Comparison of ENCODE assay signal across 19 mouse cellular contexts in the genomic region with DNA sequence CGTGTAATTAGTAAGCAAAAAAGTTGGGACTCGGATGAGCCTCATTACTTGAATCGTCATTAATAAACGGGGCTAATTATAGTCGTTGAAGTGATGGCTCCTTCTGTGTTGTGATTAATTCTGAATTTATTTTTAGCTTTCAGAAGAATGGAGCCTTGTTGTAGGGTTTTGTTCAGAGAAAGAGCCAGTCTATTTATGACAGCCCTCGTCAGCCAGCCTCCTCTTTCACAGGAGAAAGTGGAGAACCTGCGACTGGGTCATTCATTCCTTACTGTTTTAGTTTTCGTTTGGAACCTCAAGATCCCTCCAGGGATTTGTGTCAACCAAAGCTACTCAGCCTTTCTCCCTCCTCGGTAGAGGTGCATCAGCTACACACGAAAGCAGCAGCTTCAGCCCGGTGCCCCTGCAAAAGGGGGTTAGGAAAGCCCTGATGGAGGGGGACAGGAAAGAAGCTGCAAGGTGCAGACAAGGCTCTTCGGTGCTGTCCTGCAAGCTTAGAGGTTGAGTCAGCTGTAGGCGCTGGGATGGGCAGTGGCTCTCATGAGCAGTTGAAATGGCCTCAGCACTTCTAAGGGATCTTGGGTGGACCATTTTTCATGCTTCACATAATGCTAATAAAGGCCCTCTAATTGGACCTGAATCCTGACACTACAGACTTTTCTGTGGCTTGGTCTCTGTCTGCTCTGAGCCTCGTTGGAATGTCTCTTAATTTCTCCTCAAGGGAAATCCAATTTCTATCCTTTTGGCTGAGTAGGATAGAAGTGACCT. TPM values are rescaled to one million over a fixed set of nuclear protein-coding genes. Genes with fewer than 3 reads are reported as not detected.
A peak's percentile ranks its signal among the peaks of the same experiment; 100 is the strongest.
DNase-seq lines count a peak whose midpoint lies in the region; ATAC-seq and TF ChIP-seq lines count a peak whose summit lies in the region.
"Had no signal": no experiment of that assay in that cellular context is flagged by ENCODE, and none has a peak within 500 bp of the region (broad histone marks: within the 10 kb centered on the region; RNA-seq: fewer than 3 reads in every experiment).

No protein-coding gene starts in this region.

- no peak for TF ChIP-seq CTCF in kidney, adult 2 months (conservative IDR thresholded peaks at IDR 0.05; ENCODE audit: insufficient read depth, insufficient read length, low read depth, low read length)

- WGBS in forebrain, embryonic 13.5 days = 13% methylated on average over 14 of the region's 14 CpGs
- 26% methylated on average over 14 of the region's 14 CpGs for WGBS in forebrain, embryonic 11.5 days
- WGBS in heart, embryonic 12.5 days = 68% methylated on average over 14 of the region's 14 CpGs
- WGBS in midbrain, embryonic 11.5 days = 57% methylated on average over 14 of the region's 14 CpGs
- 50% methylated on average over 14 of the region's 14 CpGs for WGBS in midbrain, embryonic 16.5 days
- 71% methylated on average over 14 of the region's 14 CpGs for WGBS in kidney, adult 2 months

- peak overlapping the region; percentile 16; the same call in 1 of the 2 replicates for H3K4me2 ChIP-seq in forebrain, embryonic 13.5 days
- no peak overlapping the region for H3K4me2 ChIP-seq in forebrain, embryonic 11.5 days (ENCODE audit: low read depth, low read length, severe bottlenecking)
- H3K4me2 ChIP-seq in heart, embryonic 12.5 days = no peak overlapping the region
- no peak overlapping the region for H3K4me2 ChIP-seq in midbrain, embryonic 11.5 days
- no peak overlapping the region for H3K4me2 ChIP-seq in midbrain, embryonic 16.5 days (ENCODE audit: low read length)
- H3K4me2 ChIP-seq: heart, embryonic 15.5 days; hindbrain, embryonic 15.5 days had no signal

- no peak overlapping the region for H3K9ac ChIP-seq in forebrain, embryonic 13.5 days
- no peak overlapping the region for H3K9ac ChIP-seq in forebrain, embryonic 11.5 days (ENCODE audit: low read length)
- H3K9ac ChIP-seq in heart, embryonic 12.5 days = peak overlapping the region; percentile 20; the same call in 1 of the 2 replicates
- H3K9ac ChIP-seq in midbrain, embryonic 11.5 days (ENCODE audit: low read length) = no peak overlapping the region
- no peak overlapping the region for H3K9ac ChIP-seq in midbrain, embryonic 16.5 days (ENCODE audit: low read depth, low read length)
- H3K9ac ChIP-seq: heart, embryonic 15.5 days; hindbrain, embryonic 15.5 days had no signal

- no peaks in the 10 kb centered on the region for H3K9me3 ChIP-seq in forebrain, embryonic 13.5 days (replicated peaks)
- H3K9me3 ChIP-seq in forebrain, embryonic 11.5 days (ENCODE audit: control insufficient read depth, low read length) = no peaks in the 10 kb centered on the region
- no peaks in the 10 kb centered on the region for H3K9me3 ChIP-seq in heart, embryonic 12.5 days (replicated peaks)
- no peaks in the 10 kb centered on the region for H3K9me3 ChIP-seq in midbrain, embryonic 11.5 days (ENCODE audit: control insufficient read depth, low read length)
- no peaks in the 10 kb centered on the region for H3K9me3 ChIP-seq in midbrain, embryonic 16.5 days (replicated peaks; ENCODE audit: control insufficient read depth, low read length, poor library complexity, severe bottlenecking)
- H3K9me3 ChIP-seq: embryonic facial prominence, embryonic 10.5 days; heart, embryonic 15.5 days; hindbrain, embryonic 15.5 days had no signal

- no peak for TF ChIP-seq POLR2A in kidney, adult 2 months (IDR thresholded peaks at IDR 0.05; ENCODE audit: low read depth, low read length)

- H3K27ac ChIP-seq in forebrain, embryonic 13.5 days = no peak overlapping the region
- H3K27ac ChIP-seq in forebrain, embryonic 11.5 days (ENCODE audit: low read depth, low read length) = no peak overlapping the region
- no peak overlapping the region for H3K27ac ChIP-seq in heart, embryonic 12.5 days (ENCODE audit: poor library complexity, severe bottlenecking)
- no peak overlapping the region for H3K27ac ChIP-seq in midbrain, embryonic 11.5 days (ENCODE audit: low read depth, low read length)
- H3K27ac ChIP-seq in midbrain, embryonic 16.5 days (ENCODE audit: low read length) = no peak overlapping the region
- no peak overlapping the region for H3K27ac ChIP-seq in kidney, adult 2 months (ENCODE audit: insufficient read depth, low read depth, low read length)
- H3K27ac ChIP-seq: embryonic facial prominence, embryonic 10.5 days; heart, embryonic 15.5 days; hindbrain, embryonic 15.5 days had no signal

- ATAC-seq in forebrain, embryonic 13.5 days = no peak
- ATAC-seq in forebrain, embryonic 11.5 days (replicated peaks; ENCODE audit: low FRiP score) = no peak
- ATAC-seq in heart, embryonic 12.5 days (ENCODE audit: insufficient number of reproducible peaks, low FRiP score) = no peak
- ATAC-seq in midbrain, embryonic 11.5 days (ENCODE audit: low FRiP score) = no peak
- no peak for ATAC-seq in midbrain, embryonic 16.5 days
- ATAC-seq: CD4-positive, CD25-positive, alpha-beta regulatory T cell, adult 4 months; intestine, embryonic 16.5 days had no signal

- peaks cover 5% of the 10 kb centered on the region; the same call in 1 of the 2 replicates for H3K27me3 ChIP-seq in forebrain, embryonic 13.5 days
- H3K27me3 ChIP-seq in forebrain, embryonic 11.5 days (ENCODE audit: control insufficient read depth, insufficient read depth, low read length) = no peaks in the 10 kb centered on the region
- H3K27me3 ChIP-seq in heart, embryonic 12.5 days (replicated peaks) = no peaks in the 10 kb centered on the region
- H3K27me3 ChIP-seq in midbrain, embryonic 11.5 days (ENCODE audit: control insufficient read depth, insufficient read depth, low read length) = no peaks in the 10 kb centered on the region
- no peaks in the 10 kb centered on the region for H3K27me3 ChIP-seq in midbrain, embryonic 16.5 days (ENCODE audit: control insufficient read depth, insufficient read depth, low read depth, low read length)
- no peaks in the 10 kb centered on the region for H3K27me3 ChIP-seq in kidney, adult 2 months (replicated peaks; ENCODE audit: control insufficient read depth, insufficient read depth, low read length)
- H3K27me3 ChIP-seq: heart, embryonic 15.5 days; hindbrain, embryonic 15.5 days had no signal

- no peaks in the 10 kb centered on the region for H3K36me3 ChIP-seq in forebrain, embryonic 13.5 days (ENCODE audit: poor library complexity, severe bottlenecking)
- H3K36me3 ChIP-seq in forebrain, embryonic 11.5 days (ENCODE audit: control insufficient read depth, insufficient read depth, low read length) = no peaks in the 10 kb centered on the region
- no peaks in the 10 kb centered on the region for H3K36me3 ChIP-seq in heart, embryonic 12.5 days
- H3K36me3 ChIP-seq in midbrain, embryonic 11.5 days (ENCODE audit: control insufficient read depth, insufficient read depth, low read length) = no peaks in the 10 kb centered on the region
- no peaks in the 10 kb centered on the region for H3K36me3 ChIP-seq in midbrain, embryonic 16.5 days (ENCODE audit: control insufficient read depth, insufficient read depth, low read length)
- H3K36me3 ChIP-seq in kidney, adult 2 months (ENCODE audit: control insufficient read depth, insufficient read depth, low read length) = no peaks in the 10 kb centered on the region
- H3K36me3 ChIP-seq: embryonic facial prominence, embryonic 10.5 days; G1E; heart, embryonic 15.5 days; hindbrain, embryonic 15.5 days had no signal

- H3K4me1 ChIP-seq in forebrain, embryonic 13.5 days = peaks cover 11% of the 10 kb centered on the region
- H3K4me1 ChIP-seq in forebrain, embryonic 11.5 days (replicated peaks; ENCODE audit: control insufficient read depth, insufficient read depth, low read length) = 0 out of 2 replicates have a peak, but pooled peaks cover 2% of the 10 kb centered on the region
- peaks cover 5% of the 10 kb centered on the region; the same call in 1 of the 2 replicates for H3K4me1 ChIP-seq in heart, embryonic 12.5 days (replicated peaks)
- H3K4me1 ChIP-seq in midbrain, embryonic 11.5 days (ENCODE audit: control insufficient read depth, insufficient read depth, low read length) = no peaks in the 10 kb centered on the region
- no peaks in the 10 kb centered on the region for H3K4me1 ChIP-seq in midbrain, embryonic 16.5 days (ENCODE audit: control insufficient read depth, insufficient read depth, low read length)
- no peaks in the 10 kb centered on the region for H3K4me1 ChIP-seq in kidney, adult 2 months (ENCODE audit: control insufficient read depth, insufficient read depth, low read length)

- H3K4me3 ChIP-seq in forebrain, embryonic 13.5 days = no peak overlapping the region
- H3K4me3 ChIP-seq in forebrain, embryonic 11.5 days (ENCODE audit: low read depth, low read length) = no peak overlapping the region
- H3K4me3 ChIP-seq in heart, embryonic 12.5 days = no peak overlapping the region
- no peak overlapping the region for H3K4me3 ChIP-seq in midbrain, embryonic 11.5 days (ENCODE audit: low read depth, low read length)
- no peak overlapping the region for H3K4me3 ChIP-seq in midbrain, embryonic 16.5 days (ENCODE audit: low read depth, low read length)
- H3K4me3 ChIP-seq in kidney, adult 2 months (ENCODE audit: insufficient read depth, low read depth, low read length) = no peak overlapping the region
- H3K4me3 ChIP-seq: embryonic facial prominence, embryonic 10.5 days; heart, embryonic 15.5 days; hindbrain, embryonic 15.5 days had no signal

- no peak for DNase-seq in forebrain, embryonic 11.5 days (ENCODE audit: low spot score)
- no peak for DNase-seq in heart, adult 11 months
- DNase-seq in midbrain, embryonic 11.5 days (ENCODE audit: low spot score, missing footprints) = peak; percentile 69
- no peak for DNase-seq in kidney, adult 2 months
- DNase-seq: adrenal gland, postnatal 10 days; B cell, adult 2 months; cerebellum, adult 2 months; cerebellum, postnatal 10 days; gastrocnemius, postnatal 14 days; heart, postnatal 36 days had no signal

RNA-seq across cellular contexts. Expression of gene Gas7, which starts 10.0 kb away (rescaled TPM):
- 18.3 and 21.4 TPM in 2 replicates for polyA plus RNA-seq in forebrain, embryonic 13.5 days (2015; fragmentation: Nextera tagmentation; extraction: Ambion mirVana)
- polyA plus RNA-seq in forebrain, embryonic 11.5 days (2014; fragmentation: Nextera tagmentation; extraction: Ambion mirVana) = 3.4 and 3.6 TPM in 2 replicates
- polyA plus RNA-seq in heart, embryonic 12.5 days (2016; fragmentation: Nextera tagmentation; extraction: Ambion mirVana) = 6.9 and 7.4 TPM in 2 replicates
- 2.3 and 2.8 TPM in 2 replicates for polyA plus RNA-seq in midbrain, embryonic 11.5 days (2014; fragmentation: Nextera tagmentation; extraction: Ambion mirVana)
- 52.2 and 53.5 TPM in 2 replicates for polyA plus RNA-seq in midbrain, embryonic 16.5 days (2015; fragmentation: Nextera tagmentation; extraction: Ambion mirVana)
- polyA plus RNA-seq in kidney, adult 2 months (2012; rRNA removed) = 3.6 and 3.8 TPM in 2 replicates
- polyA plus RNA-seq: G1E had no signal
